Mouse (Mus musculus): Measurements from ENCODE around the gene Tk2. TPM values are rescaled to one million over a fixed set of nuclear protein-coding genes. Genes with fewer than 3 reads are reported as not detected.

Gene Tk2
- polyA plus RNA-seq, 1 experiment from 2014 or later: 43.3 TPM

DNA sequence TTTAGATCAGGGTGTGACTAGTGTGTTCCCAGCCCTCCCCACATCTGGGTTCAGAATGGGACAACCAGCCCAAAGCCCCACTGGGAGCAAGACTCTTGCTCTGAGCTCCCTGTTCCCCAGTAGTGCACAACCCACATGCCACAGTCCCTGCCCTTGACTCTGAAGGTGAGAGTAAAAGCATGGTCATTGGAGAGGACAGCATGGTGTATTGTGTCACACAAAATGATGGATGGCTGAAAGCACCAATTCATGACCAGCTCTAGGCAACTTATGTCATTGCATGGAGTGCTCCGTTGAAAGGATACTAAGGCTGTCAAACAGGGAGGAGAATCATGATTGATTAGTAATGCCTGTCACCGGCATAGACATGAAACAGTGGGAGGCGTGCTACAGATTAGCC lies 43.1 kb downstream of the Tk2 start:
- no peak for ATAC-seq (ENCODE audit: low read depth)
- no peak overlapping the region for H3K9ac ChIP-seq
- H3K9me3 ChIP-seq: no peaks in the 10 kb centered on the region
- no peaks in the 10 kb centered on the region for H3K36me3 ChIP-seq
- no peak overlapping the region for H3K4me2 ChIP-seq
- no peak overlapping the region for H3K27ac ChIP-seq (replicated peaks)
- WGBS: 59% methylated on average over 3 of the region's 3 CpGs
- no peaks in the 10 kb centered on the region for H3K4me1 ChIP-seq (replicated peaks)
- no peaks in the 10 kb centered on the region for H3K27me3 ChIP-seq
- H3K4me3 ChIP-seq: no peak overlapping the region

GRCm38 (mm10) chr8:104202320-104202719 lies 46.0 kb downstream of the Tk2 start:
- 86% methylated on average over 4 of the region's 4 CpGs for WGBS
- H3K36me3 ChIP-seq: no peaks in the 10 kb centered on the region
- H3K4me1 ChIP-seq (replicated peaks): 0 out of 2 replicates have a peak, but pooled peaks cover 4% of the 10 kb centered on the region
- no peak for ATAC-seq (ENCODE audit: low read depth)
- no peak overlapping the region for H3K4me3 ChIP-seq
- H3K9me3 ChIP-seq: no peaks in the 10 kb centered on the region
- H3K9ac ChIP-seq: no peak overlapping the region
- H3K27me3 ChIP-seq: no peaks in the 10 kb centered on the region
- H3K4me2 ChIP-seq: no peak overlapping the region
- H3K27ac ChIP-seq (replicated peaks): no peak overlapping the region

GRCm38 (mm10) chr8:104201622-104202021 lies 46.7 kb downstream of the Tk2 start:
- ATAC-seq (ENCODE audit: low read depth): no peak
- 83% methylated on average over 3 of the region's 3 CpGs for WGBS
- Histone ChIP-seq H3K9me3 (no peaks in the 10 kb centered on the region), H3K27me3 (no peaks in the 10 kb centered on the region), H3K9ac (no peak overlapping the region), H3K4me2 (no peak overlapping the region), H3K4me3 (no peak overlapping the region), H3K36me3 (no peaks in the 10 kb centered on the region), H3K27ac (replicated peaks) (no peak overlapping the region), H3K4me1 (replicated peaks) (0 out of 2 replicates have a peak, but pooled peaks cover 4% of the 10 kb centered on the region)

- Histone ChIP-seq H3K4me3 (no peak overlapping the region), H3K4me2 (no peak overlapping the region), H3K27me3 (no peaks in the 10 kb centered on the region), H3K9ac (no peak overlapping the region), H3K9me3 (no peaks in the 10 kb centered on the region), H3K4me1 (replicated peaks) (0 out of 2 replicates have a peak, but pooled peaks cover 4% of the 10 kb centered on the region), H3K36me3 (no peaks in the 10 kb centered on the region), H3K27ac (replicated peaks) (no peak overlapping the region)
- ATAC-seq (ENCODE audit: low read depth): no peak
- WGBS: 72% methylated on average over 5 of the region's 5 CpGs
These were observed 48.6 kb downstream of the Tk2 start for GRCm38 (mm10) chr8:104199802-104200201.

DNA sequence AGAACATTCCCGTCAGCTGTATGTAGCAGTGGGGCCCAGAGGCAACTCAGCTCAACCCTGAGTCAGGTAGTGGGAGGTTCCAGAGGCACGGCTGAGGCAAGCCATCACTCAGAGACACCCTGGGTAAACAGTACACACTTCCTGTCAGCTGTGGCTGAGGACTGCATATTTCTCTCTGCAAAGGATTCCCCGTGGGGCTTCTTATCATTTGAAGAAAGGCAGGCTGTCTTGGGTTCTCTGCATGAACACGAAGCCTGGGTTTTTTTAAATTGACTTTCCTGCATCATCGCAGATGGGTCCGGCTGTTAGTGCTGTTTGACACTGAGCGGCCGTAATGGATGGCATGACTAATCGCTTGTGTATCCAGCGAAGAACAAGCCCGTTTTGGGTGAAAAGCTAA lies 56.9 kb downstream of the Tk2 start:
- H3K36me3 ChIP-seq: no peaks in the 10 kb centered on the region
- H3K9ac ChIP-seq: no peak overlapping the region
- H3K4me2 ChIP-seq: peak overlapping the region; percentile 8; the same call in 1 of the 2 replicates
- H3K4me1 ChIP-seq (replicated peaks): peaks cover 16% of the 10 kb centered on the region
- no peak overlapping the region for H3K4me3 ChIP-seq
- peak overlapping the region; percentile 42 for H3K27ac ChIP-seq (replicated peaks)
- WGBS: 11% methylated on average over 11 of the region's 11 CpGs
- 0 out of 2 replicates have a peak, but pooled peaks cover 7% of the 10 kb centered on the region for H3K9me3 ChIP-seq
- peak; percentile 85 for ATAC-seq (ENCODE audit: low read depth)
- H3K27me3 ChIP-seq: no peaks in the 10 kb centered on the region

DNA sequence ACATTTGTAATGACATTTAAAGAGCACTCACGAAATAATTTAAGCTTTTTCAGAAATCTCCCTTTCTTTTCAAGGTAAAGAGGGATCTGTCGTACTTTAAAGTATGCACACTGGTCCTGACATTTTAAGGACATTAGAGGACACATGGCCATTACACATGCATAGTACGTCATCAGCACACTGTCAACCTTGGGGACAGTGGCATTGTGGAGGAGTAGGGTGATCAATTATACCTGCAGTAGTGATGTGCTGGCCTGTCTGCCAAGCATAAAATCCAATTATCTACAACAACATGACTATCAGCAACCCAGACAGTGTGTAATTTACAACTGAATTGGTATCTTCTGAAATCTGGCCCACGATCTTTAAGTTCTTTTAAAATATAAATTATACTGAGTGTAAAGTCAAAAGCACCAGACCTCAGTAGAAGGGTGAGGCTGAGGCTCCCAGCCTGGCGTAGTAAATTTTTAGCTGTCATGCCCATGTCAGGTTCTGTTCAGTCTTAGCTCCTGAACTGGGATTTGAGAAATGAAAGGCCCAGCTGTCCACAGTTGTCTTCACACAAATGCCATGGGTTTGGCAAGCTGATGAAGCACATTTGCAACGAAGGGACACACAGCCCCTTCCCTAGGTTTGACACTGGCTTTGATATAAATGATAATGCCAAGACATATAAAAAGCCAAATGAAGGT lies 57.4 kb downstream of the Tk2 start:
- no peak overlapping the region for H3K4me2 ChIP-seq
- no peaks in the 10 kb centered on the region for H3K36me3 ChIP-seq
- H3K9ac ChIP-seq: no peak overlapping the region
- H3K9me3 ChIP-seq: 0 out of 2 replicates have a peak, but pooled peaks cover 7% of the 10 kb centered on the region
- WGBS: 48% methylated on average over 6 of the region's 6 CpGs
- no peak overlapping the region for H3K4me3 ChIP-seq
- peak; percentile 36; the same call in 1 of the 2 replicates for ATAC-seq (ENCODE audit: low read depth)
- H3K4me1 ChIP-seq (replicated peaks): peaks cover 16% of the 10 kb centered on the region
- peak overlapping the region; percentile 42; the same call in 1 of the 2 replicates for H3K27ac ChIP-seq (replicated peaks)
- no peaks in the 10 kb centered on the region for H3K27me3 ChIP-seq

- 73% methylated on average over 5 of the region's 5 CpGs for WGBS
- no peak for ATAC-seq (ENCODE audit: low read depth)
- no peak overlapping the region for H3K4me3 ChIP-seq
- no peak overlapping the region for H3K9ac ChIP-seq
- H3K27ac ChIP-seq (replicated peaks): no peak overlapping the region
- no peak overlapping the region for H3K4me2 ChIP-seq
- H3K4me1 ChIP-seq (replicated peaks): peaks cover 24% of the 10 kb centered on the region
- H3K36me3 ChIP-seq: no peaks in the 10 kb centered on the region
- 0 out of 2 replicates have a peak, but pooled peaks cover 6% of the 10 kb centered on the region for H3K9me3 ChIP-seq
- H3K27me3 ChIP-seq: no peaks in the 10 kb centered on the region
These were observed 59.9 kb downstream of the Tk2 start for GRCm38 (mm10) chr8:104188459-104188858.

- Histone ChIP-seq H3K27ac (replicated peaks) (no peak overlapping the region), H3K9me3 (no peaks in the 10 kb centered on the region), H3K36me3 (no peaks in the 10 kb centered on the region), H3K4me2 (no peak overlapping the region), H3K4me1 (replicated peaks) (peaks cover 24% of the 10 kb centered on the region), H3K27me3 (no peaks in the 10 kb centered on the region), H3K9ac (no peak overlapping the region), H3K4me3 (no peak overlapping the region)
- 91% methylated on average over 6 of the region's 6 CpGs for WGBS
- no peak for ATAC-seq (ENCODE audit: low read depth)
These were observed 60.7 kb downstream of the Tk2 start for GRCm38 (mm10) chr8:104187622-104188021.

- peaks cover 20% of the 10 kb centered on the region for H3K4me1 ChIP-seq (replicated peaks)
- ATAC-seq (ENCODE audit: low read depth): no peak
- H3K9ac ChIP-seq: no peak overlapping the region
- no peak overlapping the region for H3K4me2 ChIP-seq
- no peaks in the 10 kb centered on the region for H3K9me3 ChIP-seq
- 94% methylated on average over 4 of the region's 4 CpGs for WGBS
- no peak overlapping the region for H3K4me3 ChIP-seq
- no peaks in the 10 kb centered on the region for H3K36me3 ChIP-seq
- H3K27ac ChIP-seq (replicated peaks): no peak overlapping the region
- no peaks in the 10 kb centered on the region for H3K27me3 ChIP-seq
These were observed 61.5 kb downstream of the Tk2 start for GRCm38 (mm10) chr8:104186827-104187226.

DNA sequence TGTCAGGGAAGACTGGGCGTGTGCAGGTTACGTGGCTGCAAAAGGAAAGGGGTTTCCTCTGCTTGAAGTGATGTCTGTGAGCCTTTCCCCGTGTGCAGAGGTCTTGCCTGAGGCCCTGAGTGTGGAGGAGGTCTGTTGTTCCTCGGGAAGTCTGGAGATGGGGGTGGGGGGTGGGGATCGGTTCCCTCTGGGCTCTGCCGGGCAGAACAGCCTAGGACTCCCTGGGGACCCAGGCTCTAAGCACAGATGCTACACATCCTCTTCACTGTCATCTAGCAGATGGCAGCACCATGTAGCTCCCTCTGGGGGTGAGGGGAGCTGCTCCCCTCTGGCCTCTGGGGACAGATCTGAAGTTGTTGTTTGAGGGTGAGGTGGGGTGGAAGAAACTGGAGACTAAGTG lies 63.5 kb downstream of the Tk2 start:
- no peaks in the 10 kb centered on the region for H3K27me3 ChIP-seq
- 26% methylated on average over 6 of the region's 6 CpGs for WGBS
- no peak overlapping the region for H3K9ac ChIP-seq
- peaks cover 8% of the 10 kb centered on the region; the same call in 1 of the 2 replicates for H3K4me1 ChIP-seq (replicated peaks)
- H3K36me3 ChIP-seq: no peaks in the 10 kb centered on the region
- no peak overlapping the region for H3K4me2 ChIP-seq
- H3K27ac ChIP-seq (replicated peaks): 0 out of 2 replicates have a peak overlapping the region, but pooled peaks have one; percentile 23
- no peak for ATAC-seq (ENCODE audit: low read depth)
- no peaks in the 10 kb centered on the region for H3K9me3 ChIP-seq
- H3K4me3 ChIP-seq: no peak overlapping the region

DNA sequence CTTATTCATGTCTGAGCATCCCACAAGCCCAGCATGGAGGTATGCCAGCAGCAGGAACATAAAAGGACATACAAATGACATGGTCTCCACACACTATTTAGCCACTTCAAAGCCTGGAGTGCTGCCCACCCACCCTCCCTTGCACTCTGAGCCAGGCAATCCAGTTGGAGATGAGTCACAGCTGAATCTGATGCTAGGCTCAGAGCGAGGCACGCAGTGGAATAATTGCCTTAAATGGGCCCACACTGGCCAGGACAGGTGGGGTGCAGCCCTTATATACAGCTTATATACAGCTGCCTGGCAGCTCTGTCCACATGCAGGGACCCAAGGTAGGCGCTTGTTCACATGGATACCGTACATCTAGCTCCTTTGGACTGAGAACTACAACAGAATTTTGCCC lies 71.3 kb downstream of the Tk2 start:
- ATAC-seq (ENCODE audit: low read depth): no peak
- WGBS: 85% methylated on average over 4 of the region's 4 CpGs

More for the DNA sequence above, 71.3 kb downstream of the Tk2 start:
- H3K36me3 ChIP-seq: no peaks in the 10 kb centered on the region
- no peak overlapping the region for H3K4me2 ChIP-seq
- no peaks in the 10 kb centered on the region for H3K9me3 ChIP-seq
- H3K27me3 ChIP-seq: peaks cover 15% of the 10 kb centered on the region
- no peak overlapping the region for H3K9ac ChIP-seq
- H3K27ac ChIP-seq (replicated peaks): no peak overlapping the region
- H3K4me1 ChIP-seq (replicated peaks): no peaks in the 10 kb centered on the region
- H3K4me3 ChIP-seq: no peak overlapping the region
